Mouse (Mus musculus): Measurements from ENCODE around the gene Extl1.

DNA sequence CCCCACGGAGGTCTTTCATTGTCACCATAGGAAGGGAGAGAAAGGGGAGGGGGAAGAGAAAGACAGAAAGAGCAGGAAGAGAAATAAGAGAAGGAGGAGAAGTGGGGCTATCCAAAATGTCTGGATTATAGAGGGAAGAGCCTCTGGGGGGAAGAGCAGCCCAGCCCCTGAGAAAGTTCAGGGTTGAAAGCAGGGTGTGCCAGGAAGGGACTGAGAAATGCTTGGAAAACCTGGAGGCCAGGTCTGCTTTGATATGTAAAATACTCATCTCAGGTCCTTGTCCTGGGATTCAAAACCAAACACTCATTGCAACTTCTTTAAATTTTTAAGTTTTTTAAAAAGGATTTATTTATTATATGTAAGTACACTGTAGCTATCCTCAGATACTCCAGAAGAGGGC lies 8.0 kb upstream of the Extl1 start:
- TF ChIP-seq POLR2AphosphoS2 (IDR thresholded peaks at IDR 0.05; ENCODE audit: insufficient read length, low read depth): no peak
- TF ChIP-seq TCF12 (IDR thresholded peaks at IDR 0.05; ENCODE audit: insufficient read depth, poor library complexity, severe bottlenecking): no peak
- no peak for TF ChIP-seq POLR2A (IDR thresholded peaks at IDR 0.05; ENCODE audit: insufficient read length, low read depth)
- TF ChIP-seq MYOD1 (IDR thresholded peaks at IDR 0.05; ENCODE audit: control insufficient read depth in 1 of 3, insufficient read length in 2 of 3, low read depth in 2 of 3): no peak
- no peak for TF ChIP-seq E2F4 (IDR thresholded peaks at IDR 0.05; ENCODE audit: insufficient read depth)
- TF ChIP-seq MAX (IDR thresholded peaks at IDR 0.05; ENCODE audit: low read depth): no peak
- no peak for TF ChIP-seq USF1 (IDR thresholded peaks at IDR 0.05; ENCODE audit: low read depth)
- TF ChIP-seq CEBPB (IDR thresholded peaks at IDR 0.05; ENCODE audit: insufficient read depth, poor library complexity, severe bottlenecking): no peak
- no peak for TF ChIP-seq SRF (IDR thresholded peaks at IDR 0.05; ENCODE audit: control insufficient read depth, insufficient read length, low read depth)
- TF ChIP-seq MYOG (IDR thresholded peaks at IDR 0.05; ENCODE audit: control insufficient read depth in 1 of 3, insufficient read depth in 1 of 3, insufficient read length in 2 of 3, low read depth in 2 of 3): no peak
- no peak for TF ChIP-seq REST (IDR thresholded peaks at IDR 0.05; ENCODE audit: insufficient read depth, insufficient read length)
- TF ChIP-seq TCF3 (IDR thresholded peaks at IDR 0.05; ENCODE audit: insufficient read length, low read depth): no peak

All from myocyte (in vitro differentiated cells).